Mouse (Mus musculus): ENCODE results near the gene Usp30. TPM values are rescaled to one million over a fixed set of nuclear protein-coding genes. Genes with fewer than 3 reads are reported as not detected.

The Usp30 gene
- polyA plus RNA-seq, 1 experiment from 2014 or later: 18.5 TPM

DNA sequence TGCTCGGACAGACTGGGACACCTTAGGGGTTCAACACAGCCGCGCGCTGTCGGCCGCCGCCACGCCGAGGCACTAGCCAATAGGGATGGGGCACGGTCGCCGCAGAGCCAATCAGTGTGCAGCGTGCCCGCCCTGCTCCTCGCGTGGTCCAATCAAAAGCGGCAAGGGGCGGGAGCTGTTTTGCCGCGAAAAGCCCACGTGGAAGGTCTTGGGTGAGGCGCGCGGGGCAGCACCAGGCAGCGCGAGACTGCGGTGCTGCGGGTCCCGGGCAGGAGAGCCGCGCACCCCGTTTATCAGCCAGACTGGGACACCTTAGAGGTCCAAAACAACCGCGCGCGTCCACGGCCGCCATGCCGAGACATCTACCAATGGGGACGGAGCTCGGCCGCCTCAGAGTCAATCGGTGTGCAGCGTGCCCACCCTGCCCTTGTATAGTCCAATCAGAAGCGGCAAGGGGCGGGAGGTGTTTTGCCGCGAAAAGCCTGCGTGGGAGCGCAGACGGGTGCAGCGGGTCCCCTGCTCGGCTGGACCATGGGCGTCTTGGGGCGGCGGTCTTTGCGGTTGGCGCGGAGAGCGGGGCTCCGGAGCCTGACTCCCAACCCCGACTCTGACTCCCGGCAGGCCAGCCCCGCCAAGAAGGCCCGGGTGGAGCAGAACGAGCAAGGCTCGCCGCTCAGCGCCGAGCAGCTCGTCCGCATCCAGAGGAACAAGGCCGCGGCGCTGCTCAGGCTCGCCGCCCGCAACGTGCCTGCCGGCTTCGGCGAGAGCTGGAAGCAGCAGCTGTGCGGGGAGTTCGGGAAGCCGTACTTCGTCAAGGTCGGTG, 65.6 kb downstream of the Usp30 start:
- no peaks in the 10 kb centered on the region for H3K9me3 ChIP-seq
- peak; percentile 98 for ATAC-seq (ENCODE audit: low FRiP score, low read depth)
- H3K4me1 ChIP-seq (replicated peaks): peaks cover 16% of the 10 kb centered on the region
- no peaks in the 10 kb centered on the region for H3K27me3 ChIP-seq
- peak overlapping the region; percentile 70 for H3K4me3 ChIP-seq
- H3K4me2 ChIP-seq: peak overlapping the region; percentile 93
- H3K9ac ChIP-seq: peak overlapping the region; percentile 45
- H3K36me3 ChIP-seq: no peaks in the 10 kb centered on the region
- peak overlapping the region; percentile 56 for H3K27ac ChIP-seq (replicated peaks)
- WGBS: 0% methylated on average over 87 of the region's 87 CpGs

DNA sequence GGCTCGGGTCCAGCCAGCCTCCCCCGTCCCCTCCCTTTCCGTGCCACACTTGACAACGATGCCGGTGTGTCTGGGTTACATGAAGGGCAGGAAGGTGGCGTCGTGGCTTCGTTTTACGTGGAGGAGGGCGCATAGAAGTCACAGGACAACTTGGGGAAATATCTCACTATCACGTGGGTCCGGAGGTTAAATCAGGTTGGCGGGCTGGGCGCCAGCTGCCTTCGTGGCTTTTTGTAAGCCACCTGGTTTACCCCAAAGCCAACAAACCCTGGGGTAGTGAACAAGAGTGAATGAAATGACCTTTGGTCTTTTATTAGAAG, 66.2 kb downstream of the Usp30 start:
- peak overlapping the region; percentile 70 for H3K4me3 ChIP-seq
- peaks cover 16% of the 10 kb centered on the region for H3K4me1 ChIP-seq (replicated peaks)
- ATAC-seq (ENCODE audit: low FRiP score, low read depth): no peak
- H3K27ac ChIP-seq (replicated peaks): peak overlapping the region; percentile 56
- H3K27me3 ChIP-seq: no peaks in the 10 kb centered on the region
- no peaks in the 10 kb centered on the region for H3K9me3 ChIP-seq
- peak overlapping the region; percentile 93 for H3K4me2 ChIP-seq
- peak overlapping the region; percentile 45 for H3K9ac ChIP-seq
- no peaks in the 10 kb centered on the region for H3K36me3 ChIP-seq
- WGBS: 1% methylated on average over 15 of the region's 15 CpGs

DNA sequence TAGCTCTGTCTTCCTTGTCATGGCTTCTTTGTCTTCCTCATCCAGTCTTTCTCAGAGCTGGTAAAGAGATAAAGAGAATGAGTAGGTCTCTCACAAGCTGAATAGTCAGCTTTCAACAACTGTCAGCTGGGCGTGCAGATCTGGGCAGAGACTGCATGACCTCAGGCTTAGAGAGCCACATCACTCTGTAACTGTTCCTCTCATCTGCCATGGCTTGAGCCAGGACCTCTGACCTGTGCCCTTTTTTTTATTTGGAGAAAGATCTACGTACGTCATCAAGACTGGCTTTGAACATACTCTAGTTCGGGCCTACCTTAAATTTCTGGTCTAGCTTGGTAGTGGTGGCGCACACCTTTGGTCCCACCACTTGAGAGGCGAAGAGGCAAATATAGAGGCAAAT, 67.6 kb downstream of the Usp30 start:
- Histone ChIP-seq H3K27ac (replicated peaks) (no peak overlapping the region), H3K9ac (no peak overlapping the region), H3K4me3 (no peak overlapping the region), H3K27me3 (no peaks in the 10 kb centered on the region), H3K36me3 (no peaks in the 10 kb centered on the region), H3K4me2 (no peak overlapping the region), H3K4me1 (replicated peaks) (peaks cover 23% of the 10 kb centered on the region), H3K9me3 (no peaks in the 10 kb centered on the region)
- no peak for ATAC-seq (ENCODE audit: low FRiP score, low read depth)
- WGBS: 83% methylated on average over 6 of the region's 6 CpGs

GRCm38 (mm10) chr5:114134091-114134534, 68.9 kb downstream of the Usp30 start:
- Histone ChIP-seq H3K27me3 (no peaks in the 10 kb centered on the region), H3K4me1 (replicated peaks) (peaks cover 35% of the 10 kb centered on the region), H3K9ac (no peak overlapping the region), H3K4me3 (no peak overlapping the region), H3K9me3 (no peaks in the 10 kb centered on the region), H3K4me2 (no peak overlapping the region), H3K27ac (replicated peaks) (no peak overlapping the region), H3K36me3 (no peaks in the 10 kb centered on the region)
- ATAC-seq (ENCODE audit: low FRiP score, low read depth): no peak
- 70% methylated on average over 6 of the region's 6 CpGs for WGBS

DNA sequence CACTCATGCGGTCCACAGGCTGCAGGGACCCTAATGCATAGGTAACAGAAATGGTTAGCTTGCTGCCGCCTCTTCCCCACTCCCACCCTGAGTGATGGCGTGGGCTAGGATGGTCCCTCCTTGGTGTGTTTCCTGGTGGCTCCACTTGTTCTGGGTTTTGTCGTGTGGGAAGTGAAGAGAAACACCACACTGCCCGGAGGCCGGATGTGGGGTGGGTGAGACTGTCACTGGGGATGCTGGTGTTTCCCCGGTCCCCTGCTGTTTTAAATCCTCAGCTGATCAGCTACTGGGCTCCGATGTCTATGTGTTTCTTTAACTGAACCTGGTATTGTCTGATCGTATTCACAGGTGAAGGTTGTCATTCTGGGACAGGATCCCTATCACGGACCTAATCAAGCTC, 70.3 kb downstream of the Usp30 start:
- Histone ChIP-seq H3K36me3 (no peaks in the 10 kb centered on the region), H3K4me2 (no peak overlapping the region), H3K4me3 (no peak overlapping the region), H3K27ac (replicated peaks) (no peak overlapping the region), H3K9ac (no peak overlapping the region), H3K9me3 (no peaks in the 10 kb centered on the region), H3K27me3 (no peaks in the 10 kb centered on the region), H3K4me1 (replicated peaks) (peaks cover 41% of the 10 kb centered on the region)
- 91% methylated on average over 10 of the region's 10 CpGs for WGBS
- no peak for ATAC-seq (ENCODE audit: low FRiP score, low read depth)

DNA sequence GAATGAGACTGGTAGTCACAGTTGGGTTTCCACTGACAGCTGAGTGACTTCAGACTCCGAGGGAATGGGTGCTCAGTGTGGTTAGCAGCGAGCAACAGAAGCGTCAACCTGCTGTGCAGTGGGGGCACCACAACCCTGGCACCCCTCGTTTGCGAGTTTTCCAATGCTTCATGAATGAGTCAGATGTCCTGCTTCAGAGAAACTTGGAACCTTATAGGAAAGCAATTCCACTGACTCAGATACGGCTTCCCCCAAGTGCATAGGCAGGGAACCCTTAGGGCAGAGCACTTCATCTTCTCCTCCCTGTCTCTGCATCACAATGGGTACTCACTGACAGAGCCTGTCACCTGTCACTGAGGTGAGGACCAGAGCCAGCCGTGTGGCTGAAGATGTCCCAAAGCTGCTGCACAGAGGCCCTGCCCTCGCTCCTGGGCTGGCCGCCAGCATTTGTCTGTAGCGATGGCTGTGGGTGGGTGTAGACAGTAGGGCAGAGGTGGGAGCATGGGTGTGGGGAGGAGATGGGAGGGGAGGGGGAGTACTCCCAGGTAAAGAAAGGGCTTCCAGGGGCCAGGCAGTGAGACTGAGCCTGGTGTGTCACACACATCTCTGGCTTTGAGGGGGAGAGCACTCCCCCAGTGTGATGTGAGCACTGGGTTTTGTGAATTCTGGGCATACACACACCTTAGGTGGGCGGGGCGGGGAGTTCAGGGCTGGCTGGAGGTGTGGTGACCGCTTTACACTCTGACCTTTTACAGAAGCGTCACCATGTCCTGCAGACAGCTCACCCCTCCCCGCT, 72.4 kb downstream of the Usp30 start:
- Histone ChIP-seq H3K27me3 (no peaks in the 10 kb centered on the region), H3K4me2 (no peak overlapping the region), H3K4me3 (no peak overlapping the region), H3K9me3 (no peaks in the 10 kb centered on the region), H3K27ac (replicated peaks) (peak overlapping the region; percentile 81; the same call in 1 of the 2 replicates), H3K4me1 (replicated peaks) (peaks cover 29% of the 10 kb centered on the region), H3K36me3 (no peaks in the 10 kb centered on the region), H3K9ac (no peak overlapping the region)
- no peak for ATAC-seq (ENCODE audit: low FRiP score, low read depth)
- 77% methylated on average over 15 of the region's 15 CpGs for WGBS

- peaks cover 29% of the 10 kb centered on the region for H3K4me1 ChIP-seq (replicated peaks)
- H3K27ac ChIP-seq (replicated peaks): peak overlapping the region; percentile 81
- H3K4me3 ChIP-seq: no peak overlapping the region
- H3K9me3 ChIP-seq: no peaks in the 10 kb centered on the region
- no peak overlapping the region for H3K9ac ChIP-seq
- 0 out of 2 replicates have a peak, but pooled peaks have one; percentile 31 for ATAC-seq (ENCODE audit: low FRiP score, low read depth)
- WGBS: 57% methylated on average over 21 of the region's 21 CpGs
- no peaks in the 10 kb centered on the region for H3K27me3 ChIP-seq
- no peaks in the 10 kb centered on the region for H3K36me3 ChIP-seq
- H3K4me2 ChIP-seq: peak overlapping the region; percentile 30
Measured at GRCm38 (mm10) chr5:114138277-114139164, 73.3 kb downstream of the Usp30 start.

- peak overlapping the region; percentile 30 for H3K4me2 ChIP-seq
- no peaks in the 10 kb centered on the region for H3K9me3 ChIP-seq
- H3K4me3 ChIP-seq: no peak overlapping the region
- H3K4me1 ChIP-seq (replicated peaks): peaks cover 29% of the 10 kb centered on the region
- peak overlapping the region; percentile 81 for H3K27ac ChIP-seq (replicated peaks)
- H3K9ac ChIP-seq: no peak overlapping the region
- peak; percentile 87 for ATAC-seq (ENCODE audit: low FRiP score, low read depth)
- no peaks in the 10 kb centered on the region for H3K27me3 ChIP-seq
- no peaks in the 10 kb centered on the region for H3K36me3 ChIP-seq
- whole genome bisulfite sequencing: 10% methylated on average over 9 of the region's 9 CpGs
Measured at GRCm38 (mm10) chr5:114139175-114139574, 73.9 kb downstream of the Usp30 start.

DNA sequence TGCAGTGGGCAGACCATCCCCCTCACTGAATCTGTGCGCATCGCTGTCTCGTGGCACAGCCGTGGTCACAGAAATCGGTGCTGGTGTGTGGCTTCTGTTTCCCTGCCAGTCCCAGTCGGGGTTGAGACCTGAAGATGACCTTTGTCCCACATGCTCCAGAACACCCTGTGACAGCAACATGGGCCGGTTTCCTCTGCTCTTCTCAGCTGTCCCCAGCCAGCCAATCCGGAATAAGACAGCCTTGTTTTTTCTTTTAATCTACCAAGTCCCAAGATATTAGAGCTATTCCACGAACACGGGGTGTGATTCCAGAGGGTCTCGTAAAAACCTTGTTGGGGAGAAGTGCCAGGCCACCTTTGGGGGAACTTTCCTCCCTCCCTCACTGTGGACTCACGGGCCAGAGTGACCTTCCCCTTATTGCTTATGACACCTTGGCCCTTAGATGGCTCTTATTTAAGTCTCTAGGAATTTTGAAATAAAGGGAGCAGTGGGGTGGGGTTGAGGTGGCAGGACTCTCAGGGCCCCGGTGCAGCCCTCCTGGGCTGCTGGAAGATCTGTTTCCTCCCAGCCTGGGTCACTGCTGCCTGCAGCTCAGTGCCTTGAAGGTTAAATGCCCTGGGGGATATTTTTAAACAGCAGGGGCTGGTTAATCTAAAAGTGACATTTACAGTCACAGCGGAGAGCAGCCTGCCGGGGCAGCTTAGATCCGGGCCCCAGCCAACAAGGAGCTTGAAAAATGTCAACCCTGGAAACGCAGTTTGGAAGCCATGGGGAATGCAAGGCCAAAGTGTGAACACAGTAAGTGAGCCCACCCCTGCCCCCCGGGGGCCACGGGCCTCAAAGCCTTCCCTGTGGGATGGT, 81.0 kb downstream of the Usp30 start, which contains the start of gene Acacb:
Acacb (plus strand) TSS at position 508 of the 861 bp plus-strand sequence.
- no peak within 1 kb of the TSS for H3K9ac ChIP-seq
- peaks cover 6% of the 10 kb centered on the region; the same call in 1 of the 2 replicates for H3K4me1 ChIP-seq (replicated peaks)
- no peaks in the 10 kb centered on the region for H3K9me3 ChIP-seq
- no peak within 1 kb of the TSS for H3K4me2 ChIP-seq
- no peaks in the 10 kb centered on the region for H3K36me3 ChIP-seq
- H3K27me3 ChIP-seq: no peaks in the 10 kb centered on the region
- no peak for ATAC-seq (ENCODE audit: low FRiP score, low read depth)
- no peak within 1 kb of the TSS for H3K4me3 ChIP-seq
- 44% methylated on average over 19 of the region's 19 CpGs for WGBS
- no peak within 1 kb of the TSS for H3K27ac ChIP-seq (replicated peaks)

DNA sequence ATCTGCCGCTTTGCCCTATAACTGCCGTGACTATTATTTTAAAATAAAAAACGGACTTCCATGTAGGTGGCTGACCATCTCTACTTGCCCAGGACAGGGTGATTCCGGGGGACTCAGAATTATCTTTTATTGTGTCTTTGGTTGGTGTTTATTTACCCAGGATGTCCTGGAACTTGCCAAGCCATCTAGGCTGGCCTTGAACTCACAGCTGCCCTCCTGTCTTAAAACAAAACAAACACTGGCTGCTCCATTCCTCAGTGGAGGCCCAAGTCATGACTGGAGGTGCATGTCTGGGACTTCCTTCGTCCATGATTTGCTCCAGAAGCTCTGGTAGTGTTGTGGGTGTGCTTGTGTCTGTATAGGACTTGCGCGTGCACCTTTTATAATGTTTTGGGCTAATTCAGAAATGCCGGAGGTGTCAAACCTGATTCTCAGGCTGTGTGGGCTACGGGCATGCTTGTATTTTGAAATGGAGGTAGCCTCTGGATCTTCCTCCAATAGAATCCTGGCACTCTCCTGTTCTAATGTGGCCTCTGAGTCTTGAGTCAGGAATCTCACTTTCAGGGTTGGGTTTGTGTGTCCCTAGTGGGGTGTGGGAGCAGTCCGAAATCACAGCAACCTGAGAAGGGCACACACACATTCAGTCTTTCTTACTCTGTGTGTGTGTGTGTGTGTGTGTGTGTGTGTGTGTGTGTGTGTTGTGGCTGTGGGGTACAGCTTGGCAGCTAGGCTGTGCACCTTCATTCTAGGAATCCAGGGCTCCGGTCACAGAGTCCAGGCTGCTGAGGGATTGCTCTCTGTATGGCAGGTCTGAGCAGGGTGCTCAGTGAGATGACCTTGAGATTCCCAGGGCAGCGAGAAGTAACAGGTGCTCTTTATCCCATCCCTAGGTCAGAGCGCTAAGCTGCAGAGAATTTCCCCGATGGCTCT, 82.0 kb downstream of the Usp30 start:
- no peak overlapping the region for H3K9ac ChIP-seq
- 82% methylated on average over 14 of the region's 14 CpGs for WGBS
- H3K27me3 ChIP-seq: no peaks in the 10 kb centered on the region
- no peak for ATAC-seq (ENCODE audit: low FRiP score, low read depth)
- H3K4me3 ChIP-seq: no peak overlapping the region
- no peaks in the 10 kb centered on the region for H3K9me3 ChIP-seq
- H3K4me2 ChIP-seq: no peak overlapping the region
- peaks cover 6% of the 10 kb centered on the region; the same call in 1 of the 2 replicates for H3K4me1 ChIP-seq (replicated peaks)
- H3K27ac ChIP-seq (replicated peaks): no peak overlapping the region
- no peaks in the 10 kb centered on the region for H3K36me3 ChIP-seq
